Mouse (Mus musculus): ENCODE measurements at regions not wholly inside any gene's neighbourhood (a gene's known extent, or its start where the extent isn't known, plus 50 kb on each side); places are given as distances from the start of the nearest gene placed in this dataset.
A peak's percentile ranks its signal among the peaks of the same experiment; 100 is the strongest.

- peak overlapping the region; percentile 27 for H3K4me3 ChIP-seq (ENCODE audit: low read depth, low read length)
- no peak overlapping the region for H3K27ac ChIP-seq (ENCODE audit: low read depth, low read length)
- peak; percentile 91 for DNase-seq (ENCODE audit: low spot score)
- H3K4me2 ChIP-seq (ENCODE audit: low read length) = peak overlapping the region; percentile 57
- peak overlapping the region; percentile 64 for H3K9ac ChIP-seq (ENCODE audit: low read length)
- peak; percentile 90 for ATAC-seq
- H3K27me3 ChIP-seq (replicated peaks; ENCODE audit: control insufficient read depth, insufficient read depth, low read length) = peaks cover 21% of the 10 kb centered on the region
- H3K36me3 ChIP-seq (ENCODE audit: control insufficient read depth, insufficient read depth, low read length) = no peaks in the 10 kb centered on the region
- H3K4me1 ChIP-seq (ENCODE audit: control insufficient read depth, insufficient read depth, low read length) = peaks cover 5% of the 10 kb centered on the region; the same call in 1 of the 2 replicates
- 1% methylated on average over 23 of the region's 23 CpGs for WGBS
- no peaks in the 10 kb centered on the region for H3K9me3 ChIP-seq (replicated peaks; ENCODE audit: control insufficient read depth, low read length)
These were observed 100.7 kb downstream of the Chic2 start for GRCm38 (mm10) chr5:74943737-74944403.

DNA sequence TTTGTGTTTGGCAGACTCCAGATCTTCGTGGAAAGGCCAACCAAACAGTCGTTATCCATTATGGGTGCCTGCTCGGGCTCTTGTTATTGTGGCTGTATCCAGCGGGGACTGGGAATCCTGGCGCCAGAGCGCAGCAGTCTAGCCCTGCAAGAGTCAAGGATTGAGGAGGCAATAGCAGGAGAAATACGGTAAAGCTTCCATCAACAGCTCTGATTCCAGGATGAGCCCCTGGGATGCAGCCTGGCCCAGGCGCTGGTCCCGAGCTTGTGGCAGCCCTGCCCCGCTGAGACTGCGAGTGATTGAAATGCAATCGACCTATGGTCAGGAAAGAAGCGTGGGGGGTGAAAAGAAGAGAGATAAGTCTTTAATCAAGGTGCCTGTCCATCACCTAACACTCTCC lies 103.1 kb downstream of the Chic2 start:
- Histone ChIP-seq H3K9ac (ENCODE audit: low read length) (no peak overlapping the region), H3K4me2 (ENCODE audit: low read length) (no peak overlapping the region), H3K36me3 (ENCODE audit: control insufficient read depth, insufficient read depth, low read length) (no peaks in the 10 kb centered on the region), H3K4me1 (ENCODE audit: control insufficient read depth, insufficient read depth, low read length) (peaks cover 5% of the 10 kb centered on the region; the same call in 1 of the 2 replicates), H3K27ac (ENCODE audit: low read depth, low read length) (no peak overlapping the region), H3K9me3 (replicated peaks; ENCODE audit: control insufficient read depth, low read length) (no peaks in the 10 kb centered on the region), H3K4me3 (ENCODE audit: low read depth, low read length) (no peak overlapping the region), H3K27me3 (replicated peaks; ENCODE audit: control insufficient read depth, insufficient read depth, low read length) (peaks cover 21% of the 10 kb centered on the region)
- 1% methylated on average over 13 of the region's 13 CpGs for WGBS
- ATAC-seq (no peak), DNase-seq (ENCODE audit: low spot score) (peak; percentile 50)

GRCm38 (mm10) chr5:74937416-74937940 lies 107.1 kb downstream of the Chic2 start:
- Histone ChIP-seq H3K36me3 (ENCODE audit: control insufficient read depth, insufficient read depth, low read length) (no peaks in the 10 kb centered on the region), H3K9me3 (replicated peaks; ENCODE audit: control insufficient read depth, low read length) (no peaks in the 10 kb centered on the region), H3K4me1 (ENCODE audit: control insufficient read depth, insufficient read depth, low read length) (no peaks in the 10 kb centered on the region), H3K4me2 (ENCODE audit: low read length) (no peak overlapping the region), H3K4me3 (ENCODE audit: low read depth, low read length) (no peak overlapping the region), H3K27me3 (replicated peaks; ENCODE audit: control insufficient read depth, insufficient read depth, low read length) (peaks cover 13% of the 10 kb centered on the region), H3K27ac (ENCODE audit: low read depth, low read length) (no peak overlapping the region), H3K9ac (ENCODE audit: low read length) (no peak overlapping the region)
- DNase-seq (ENCODE audit: low spot score) (no peak), ATAC-seq (no peak)
- 50% methylated on average over 7 of the region's 7 CpGs for WGBS

- no peaks in the 10 kb centered on the region for H3K4me1 ChIP-seq (ENCODE audit: control insufficient read depth, insufficient read depth, low read length)
- no peak overlapping the region for H3K27ac ChIP-seq (ENCODE audit: low read depth, low read length)
- H3K9ac ChIP-seq (ENCODE audit: low read length) = no peak overlapping the region
- 89% methylated on average over 5 of the region's 5 CpGs for WGBS
- no peaks in the 10 kb centered on the region for H3K36me3 ChIP-seq (ENCODE audit: control insufficient read depth, insufficient read depth, low read length)
- no peaks in the 10 kb centered on the region for H3K9me3 ChIP-seq (replicated peaks; ENCODE audit: control insufficient read depth, low read length)
- H3K27me3 ChIP-seq (replicated peaks; ENCODE audit: control insufficient read depth, insufficient read depth, low read length) = peaks cover 7% of the 10 kb centered on the region
- no peak overlapping the region for H3K4me2 ChIP-seq (ENCODE audit: low read length)
- DNase-seq (ENCODE audit: low spot score) (no peak), ATAC-seq (no peak)
- H3K4me3 ChIP-seq (ENCODE audit: low read depth, low read length) = no peak overlapping the region
These were observed 108.5 kb downstream of the Chic2 start for GRCm38 (mm10) chr5:74936087-74936486.

GRCm38 (mm10) chr5:74935676-74936075 lies 108.9 kb downstream of the Chic2 start:
- Histone ChIP-seq H3K4me2 (ENCODE audit: low read length) (no peak overlapping the region), H3K27ac (ENCODE audit: low read depth, low read length) (no peak overlapping the region), H3K27me3 (replicated peaks; ENCODE audit: control insufficient read depth, insufficient read depth, low read length) (peaks cover 4% of the 10 kb centered on the region; the same call in 1 of the 2 replicates), H3K4me3 (ENCODE audit: low read depth, low read length) (no peak overlapping the region), H3K36me3 (ENCODE audit: control insufficient read depth, insufficient read depth, low read length) (no peaks in the 10 kb centered on the region), H3K9ac (ENCODE audit: low read length) (no peak overlapping the region), H3K4me1 (ENCODE audit: control insufficient read depth, insufficient read depth, low read length) (no peaks in the 10 kb centered on the region), H3K9me3 (replicated peaks; ENCODE audit: control insufficient read depth, low read length) (no peaks in the 10 kb centered on the region)
- DNase-seq (ENCODE audit: low spot score) (no peak), ATAC-seq (no peak)
- 89% methylated on average over 8 of the region's 8 CpGs for WGBS

GRCm38 (mm10) chr5:74933276-74933675 lies 111.3 kb downstream of the Chic2 start:
- DNase-seq (ENCODE audit: low spot score) (no peak), ATAC-seq (no peak)
- Histone ChIP-seq H3K4me2 (ENCODE audit: low read length) (no peak overlapping the region), H3K36me3 (ENCODE audit: control insufficient read depth, insufficient read depth, low read length) (no peaks in the 10 kb centered on the region), H3K4me3 (ENCODE audit: low read depth, low read length) (no peak overlapping the region), H3K27me3 (replicated peaks; ENCODE audit: control insufficient read depth, insufficient read depth, low read length) (no peaks in the 10 kb centered on the region), H3K4me1 (ENCODE audit: control insufficient read depth, insufficient read depth, low read length) (no peaks in the 10 kb centered on the region), H3K9ac (ENCODE audit: low read length) (no peak overlapping the region), H3K9me3 (replicated peaks; ENCODE audit: control insufficient read depth, low read length) (no peaks in the 10 kb centered on the region), H3K27ac (ENCODE audit: low read depth, low read length) (no peak overlapping the region)
- WGBS = 84% methylated on average over 3 of the region's 3 CpGs

GRCm38 (mm10) chr5:74932206-74932605 lies 112.4 kb downstream of the Chic2 start:
- H3K4me1 ChIP-seq (ENCODE audit: control insufficient read depth, insufficient read depth, low read length) = no peaks in the 10 kb centered on the region
- H3K4me3 ChIP-seq (ENCODE audit: low read depth, low read length) = no peak overlapping the region
- no peak overlapping the region for H3K9ac ChIP-seq (ENCODE audit: low read length)
- H3K9me3 ChIP-seq (replicated peaks; ENCODE audit: control insufficient read depth, low read length) = no peaks in the 10 kb centered on the region
- 93% methylated on average over 13 of the region's 13 CpGs for WGBS
- no peak overlapping the region for H3K27ac ChIP-seq (ENCODE audit: low read depth, low read length)
- no peaks in the 10 kb centered on the region for H3K27me3 ChIP-seq (replicated peaks; ENCODE audit: control insufficient read depth, insufficient read depth, low read length)
- H3K36me3 ChIP-seq (ENCODE audit: control insufficient read depth, insufficient read depth, low read length) = no peaks in the 10 kb centered on the region
- ATAC-seq (no peak), DNase-seq (ENCODE audit: low spot score) (no peak)
- no peak overlapping the region for H3K4me2 ChIP-seq (ENCODE audit: low read length)

DNA sequence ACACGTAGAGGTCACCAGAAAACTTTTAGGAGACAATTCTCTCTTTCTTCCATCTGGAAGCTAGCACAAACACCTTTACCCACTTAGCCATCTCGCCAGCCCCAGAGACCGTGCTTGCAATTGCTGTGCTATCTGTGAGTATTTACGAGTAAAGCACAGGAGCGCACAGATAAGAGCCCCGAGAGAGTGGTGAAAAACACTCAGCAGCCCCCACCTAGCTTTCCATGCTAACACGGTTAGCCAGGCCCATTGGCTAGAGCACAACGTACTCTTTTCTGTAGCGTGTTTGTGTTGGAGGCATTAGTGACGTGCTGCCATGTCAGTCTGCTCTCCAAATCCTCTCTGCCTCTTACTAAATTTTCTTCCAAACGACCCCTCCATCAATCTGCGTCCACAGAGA lies 112.8 kb downstream of the Chic2 start:
- Histone ChIP-seq H3K27me3 (replicated peaks; ENCODE audit: control insufficient read depth, insufficient read depth, low read length) (no peaks in the 10 kb centered on the region), H3K27ac (ENCODE audit: low read depth, low read length) (no peak overlapping the region), H3K4me3 (ENCODE audit: low read depth, low read length) (no peak overlapping the region), H3K4me1 (ENCODE audit: control insufficient read depth, insufficient read depth, low read length) (no peaks in the 10 kb centered on the region), H3K36me3 (ENCODE audit: control insufficient read depth, insufficient read depth, low read length) (no peaks in the 10 kb centered on the region), H3K9ac (ENCODE audit: low read length) (no peak overlapping the region), H3K4me2 (ENCODE audit: low read length) (no peak overlapping the region), H3K9me3 (replicated peaks; ENCODE audit: control insufficient read depth, low read length) (no peaks in the 10 kb centered on the region)
- 86% methylated on average over 12 of the region's 12 CpGs for WGBS
- no peak for ATAC-seq
- DNase-seq (ENCODE audit: low spot score) = no peak

DNA sequence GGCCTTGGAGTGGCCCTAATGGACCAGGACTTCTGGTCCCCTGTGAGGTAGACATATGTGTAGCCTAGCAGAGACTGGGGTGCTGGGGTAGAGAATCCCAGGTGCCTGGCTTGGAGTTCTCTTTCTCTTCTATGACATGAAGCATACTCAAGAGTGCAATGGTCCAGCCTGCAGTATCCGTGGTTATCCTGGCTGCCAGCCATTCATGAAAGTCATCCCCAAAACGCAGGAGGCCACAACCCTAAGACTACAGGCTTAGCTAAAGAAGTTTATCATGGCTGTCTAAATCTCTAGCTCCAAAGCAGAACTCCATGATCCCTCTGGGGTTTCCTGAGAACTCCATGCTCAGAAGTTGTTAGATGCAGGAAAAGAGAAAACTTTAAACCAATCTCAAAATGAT lies 117.0 kb downstream of the Chic2 start:
- H3K27ac ChIP-seq (ENCODE audit: low read depth, low read length) = no peak overlapping the region
- H3K27me3 ChIP-seq (replicated peaks; ENCODE audit: control insufficient read depth, insufficient read depth, low read length) = 0 out of 2 replicates have a peak, but pooled peaks cover 3% of the 10 kb centered on the region
- no peaks in the 10 kb centered on the region for H3K9me3 ChIP-seq (replicated peaks; ENCODE audit: control insufficient read depth, low read length)
- no peak for DNase-seq (ENCODE audit: low spot score)
- no peak for ATAC-seq
- no peaks in the 10 kb centered on the region for H3K36me3 ChIP-seq (ENCODE audit: control insufficient read depth, insufficient read depth, low read length)
- no peak overlapping the region for H3K4me2 ChIP-seq (ENCODE audit: low read length)
- no peak overlapping the region for H3K4me3 ChIP-seq (ENCODE audit: low read depth, low read length)
- no peaks in the 10 kb centered on the region for H3K4me1 ChIP-seq (ENCODE audit: control insufficient read depth, insufficient read depth, low read length)
- no peak overlapping the region for H3K9ac ChIP-seq (ENCODE audit: low read length)
- WGBS = 93% methylated on average over 2 of the region's 2 CpGs

Measured in forebrain, embryonic 14.5 days (tissue).